Mouse (Mus musculus) hindbrain, embryonic 15.5 days (tissue): ENCODE data around the gene Mn1. TPM values are rescaled to one million over a fixed set of nuclear protein-coding genes. Genes with fewer than 3 reads are reported as not detected.
A peak's percentile ranks its signal among the peaks of the same experiment; 100 is the strongest.

Source experiments
- ATAC-seq: fragments of 200-750 bp; cut with Nextera tagmentation; 2 replicates; pipeline ENCODE4 v1.8.0; 2017; ENCODE audit warnings: low read depth, moderate number of reproducible peaks, moderate TSS enrichment; ENCODE audit not compliant: low FRiP score
- H3K27ac ChIP-seq: fragments of 300-500 bp; sonication (generic); replicated peaks from 2 replicates; pipeline ENCODE4 v1.5.1; 2015; ENCODE audit warnings: mild to moderate bottlenecking, inconsistent platforms
- H3K27me3 ChIP-seq: fragments of 300-500 bp; sonication (generic); 2 replicates; pipeline ENCODE4 v1.6.1; 2015; ENCODE audit warnings: control low read depth, inconsistent platforms
- H3K36me3 ChIP-seq: fragments of 300-500 bp; sonication (generic); 2 replicates; pipeline ENCODE4 v1.6.1; 2015; ENCODE audit warnings: control low read depth, inconsistent platforms
- H3K4me1 ChIP-seq: fragments of 300-500 bp; sonication (generic); replicated peaks from 2 replicates; pipeline ENCODE4 v1.6.1; 2015; ENCODE audit warnings: control low read depth, inconsistent platforms
- H3K4me2 ChIP-seq: fragments of 300-500 bp; sonication (generic); 2 replicates; pipeline ENCODE4 v1.6.1; 2015; ENCODE audit warnings: moderate library complexity, mild to moderate bottlenecking, inconsistent platforms
- H3K4me3 ChIP-seq: fragments of 300-500 bp; sonication (generic); 2 replicates; pipeline ENCODE4 v1.5.1; 2015; ENCODE audit warnings: mild to moderate bottlenecking, inconsistent platforms
- H3K9ac ChIP-seq: fragments of 300-500 bp; sonication (generic); 2 replicates; pipeline ENCODE4 v1.6.1; 2015; ENCODE audit warnings: inconsistent platforms
- H3K9me3 ChIP-seq: fragments of 300-500 bp; sonication (generic); 2 replicates; pipeline ENCODE4 v1.6.1; 2016; ENCODE audit warnings: control low read depth, inconsistent platforms
- WGBS: fragments of 180-500 bp; shearing (Covaris S2); methylation state at CpG from one replicate; pipeline ENCODE4 v1.1.7; 2015; 5-methylcytosine and 5-hydroxymethylcytosine counted together
- polyA plus RNA-seq: library from polyadenylated mRNA; unstranded; fragments of >200 nt; fragmentation: Nextera tagmentation; extraction: Ambion mirVana; gene quantifications from 2 replicates; pipeline ENCODE4 v1.2.1, GENCODE M21; 2015

Gene Mn1
- polyA plus RNA-seq, 1 experiment from 2014 or later = 38.7 TPM

- no peak overlapping the region for H3K9ac ChIP-seq
- H3K9me3 ChIP-seq = no peaks in the 10 kb centered on the region
- H3K27ac ChIP-seq = no peak overlapping the region
- H3K4me3 ChIP-seq = no peak overlapping the region
- no peaks in the 10 kb centered on the region for H3K36me3 ChIP-seq
- WGBS = 81% methylated on average over 9 of the region's 9 CpGs
- no peak overlapping the region for H3K4me2 ChIP-seq
- H3K27me3 ChIP-seq = no peaks in the 10 kb centered on the region
- no peak for ATAC-seq
- H3K4me1 ChIP-seq = 0 out of 2 replicates have a peak, but pooled peaks cover 5% of the 10 kb centered on the region
These were observed 49.3 kb downstream of the Mn1 start for GRCm38 (mm10) chr5:111466429-111466828.

- Histone ChIP-seq H3K4me1 (0 out of 2 replicates have a peak, but pooled peaks cover 5% of the 10 kb centered on the region), H3K27ac (no peak overlapping the region), H3K27me3 (no peaks in the 10 kb centered on the region), H3K9me3 (no peaks in the 10 kb centered on the region), H3K4me2 (no peak overlapping the region), H3K4me3 (no peak overlapping the region), H3K36me3 (no peaks in the 10 kb centered on the region), H3K9ac (no peak overlapping the region)
- 90% methylated on average over 5 of the region's 5 CpGs for WGBS
- no peak for ATAC-seq
These were observed 50.5 kb downstream of the Mn1 start for GRCm38 (mm10) chr5:111467699-111468098.

GRCm38 (mm10) chr5:111469195-111469882 lies 52.2 kb downstream of the Mn1 start:
- 0 out of 2 replicates have a peak, but pooled peaks cover 5% of the 10 kb centered on the region for H3K4me1 ChIP-seq
- H3K36me3 ChIP-seq = no peaks in the 10 kb centered on the region
- H3K4me2 ChIP-seq = no peak overlapping the region
- 85% methylated on average over 7 of the region's 7 CpGs for WGBS
- H3K4me3 ChIP-seq = no peak overlapping the region
- no peak for ATAC-seq
- no peak overlapping the region for H3K9ac ChIP-seq
- H3K27me3 ChIP-seq = no peaks in the 10 kb centered on the region
- no peak overlapping the region for H3K27ac ChIP-seq
- no peaks in the 10 kb centered on the region for H3K9me3 ChIP-seq

GRCm38 (mm10) chr5:111470875-111471274 lies 53.7 kb downstream of the Mn1 start:
- no peak for ATAC-seq
- no peak overlapping the region for H3K4me2 ChIP-seq
- H3K27me3 ChIP-seq = no peaks in the 10 kb centered on the region
- no peaks in the 10 kb centered on the region for H3K9me3 ChIP-seq
- WGBS = 93% methylated on average over 4 of the region's 4 CpGs
- no peak overlapping the region for H3K9ac ChIP-seq
- H3K4me3 ChIP-seq = no peak overlapping the region
- peaks cover 8% of the 10 kb centered on the region; the same call in 1 of the 2 replicates for H3K4me1 ChIP-seq
- no peaks in the 10 kb centered on the region for H3K36me3 ChIP-seq
- no peak overlapping the region for H3K27ac ChIP-seq

GRCm38 (mm10) chr5:111473425-111473824 lies 56.3 kb downstream of the Mn1 start:
- no peaks in the 10 kb centered on the region for H3K36me3 ChIP-seq
- peaks cover 5% of the 10 kb centered on the region; the same call in 1 of the 2 replicates for H3K4me1 ChIP-seq
- H3K4me2 ChIP-seq = no peak overlapping the region
- whole genome bisulfite sequencing = 81% methylated on average over 11 of the region's 11 CpGs
- H3K4me3 ChIP-seq = no peak overlapping the region
- ATAC-seq = no peak
- H3K9me3 ChIP-seq = no peaks in the 10 kb centered on the region
- no peak overlapping the region for H3K27ac ChIP-seq
- no peak overlapping the region for H3K9ac ChIP-seq
- H3K27me3 ChIP-seq = no peaks in the 10 kb centered on the region

- Histone ChIP-seq H3K27me3 (no peaks in the 10 kb centered on the region), H3K9ac (no peak overlapping the region), H3K4me1 (peaks cover 5% of the 10 kb centered on the region; the same call in 1 of the 2 replicates), H3K9me3 (no peaks in the 10 kb centered on the region), H3K4me3 (no peak overlapping the region), H3K4me2 (no peak overlapping the region), H3K36me3 (no peaks in the 10 kb centered on the region), H3K27ac (no peak overlapping the region)
- peak; percentile 78; the same call in 1 of the 2 replicates for ATAC-seq
- 30% methylated on average over 5 of the region's 5 CpGs for WGBS
These were observed 58.6 kb downstream of the Mn1 start for GRCm38 (mm10) chr5:111475721-111476120.

GRCm38 (mm10) chr5:111476141-111476540 lies 59.0 kb downstream of the Mn1 start:
- Histone ChIP-seq H3K9ac (no peak overlapping the region), H3K4me2 (no peak overlapping the region), H3K4me3 (no peak overlapping the region), H3K36me3 (no peaks in the 10 kb centered on the region), H3K27ac (no peak overlapping the region), H3K9me3 (no peaks in the 10 kb centered on the region), H3K27me3 (no peaks in the 10 kb centered on the region), H3K4me1 (peaks cover 5% of the 10 kb centered on the region; the same call in 1 of the 2 replicates)
- 59% methylated on average over 6 of the region's 6 CpGs for WGBS
- no peak for ATAC-seq

GRCm38 (mm10) chr5:111485907-111486306 lies 68.7 kb downstream of the Mn1 start:
- Histone ChIP-seq H3K4me2 (no peak overlapping the region), H3K9me3 (no peaks in the 10 kb centered on the region), H3K36me3 (no peaks in the 10 kb centered on the region), H3K4me3 (no peak overlapping the region), H3K9ac (no peak overlapping the region), H3K27ac (no peak overlapping the region), H3K27me3 (no peaks in the 10 kb centered on the region), H3K4me1 (no peaks in the 10 kb centered on the region)
- ATAC-seq = no peak
- WGBS = 94% methylated on average over 4 of the region's 4 CpGs

GRCm38 (mm10) chr5:111489022-111489616 lies 72.0 kb downstream of the Mn1 start:
- 53% methylated on average over 7 of the region's 7 CpGs for WGBS
- Histone ChIP-seq H3K9ac (no peak overlapping the region), H3K9me3 (no peaks in the 10 kb centered on the region), H3K4me1 (no peaks in the 10 kb centered on the region), H3K27me3 (no peaks in the 10 kb centered on the region), H3K4me2 (peak overlapping the region; percentile 40), H3K36me3 (no peaks in the 10 kb centered on the region), H3K4me3 (no peak overlapping the region), H3K27ac (0 out of 2 replicates have a peak overlapping the region, but pooled peaks have one; percentile 28)
- ATAC-seq = peak; percentile 84

- no peaks in the 10 kb centered on the region for H3K4me1 ChIP-seq
- no peak overlapping the region for H3K4me2 ChIP-seq
- H3K9me3 ChIP-seq = no peaks in the 10 kb centered on the region
- H3K9ac ChIP-seq = no peak overlapping the region
- 68% methylated on average over 4 of the region's 4 CpGs for WGBS
- H3K27ac ChIP-seq = no peak overlapping the region
- no peak overlapping the region for H3K4me3 ChIP-seq
- H3K27me3 ChIP-seq = no peaks in the 10 kb centered on the region
- no peaks in the 10 kb centered on the region for H3K36me3 ChIP-seq
- ATAC-seq = no peak
These were observed 73.4 kb downstream of the Mn1 start for GRCm38 (mm10) chr5:111490599-111490998.

GRCm38 (mm10) chr5:111491485-111491884 lies 74.3 kb downstream of the Mn1 start:
- H3K9ac ChIP-seq = no peak overlapping the region
- no peaks in the 10 kb centered on the region for H3K9me3 ChIP-seq
- no peaks in the 10 kb centered on the region for H3K36me3 ChIP-seq
- no peak for ATAC-seq
- peaks cover 5% of the 10 kb centered on the region; the same call in 1 of the 2 replicates for H3K4me1 ChIP-seq
- no peak overlapping the region for H3K4me3 ChIP-seq
- H3K27me3 ChIP-seq = no peaks in the 10 kb centered on the region
- H3K27ac ChIP-seq = no peak overlapping the region
- WGBS = 95% methylated on average over 1 of the region's 1 CpGs
- H3K4me2 ChIP-seq = no peak overlapping the region

GRCm38 (mm10) chr5:111500036-111500435 lies 82.9 kb downstream of the Mn1 start:
- no peaks in the 10 kb centered on the region for H3K9me3 ChIP-seq
- WGBS = 80% methylated on average over 3 of the region's 3 CpGs
- no peaks in the 10 kb centered on the region for H3K27me3 ChIP-seq
- no peak overlapping the region for H3K27ac ChIP-seq
- H3K4me2 ChIP-seq = no peak overlapping the region
- no peak overlapping the region for H3K9ac ChIP-seq
- H3K4me3 ChIP-seq = no peak overlapping the region
- peaks cover 12% of the 10 kb centered on the region for H3K4me1 ChIP-seq
- H3K36me3 ChIP-seq = no peaks in the 10 kb centered on the region
- ATAC-seq = no peak
